Mouse (Mus musculus) liver, adult 2 months (tissue): ENCODE results near the gene Rcc1l.

Experiments used
- CTCF ChIP-seq: fragments of 200-500 bp; IDR thresholded peaks from 2 replicates; pipeline ENCODE4 v1.5.1; 2011; ENCODE audit warnings: low read depth, low read length, control low read depth
- POLR2A ChIP-seq: fragments of 200-500 bp; IDR thresholded peaks from 2 replicates; pipeline ENCODE4 v1.6.1; 2011; ENCODE audit warnings: low read length, control low read depth; ENCODE audit not compliant: insufficient read depth; ENCODE audit errors: extremely low read depth

GRCm38 (mm10) chr5:134206721-134207120 lies 30.1 kb upstream of the Rcc1l start:
- TF ChIP-seq CTCF (no peak), POLR2A (no peak)
